Mouse (Mus musculus): ENCODE measurements at regions not wholly inside any gene's neighbourhood (a gene's known extent, or its start where the extent isn't known, plus 50 kb on each side); places are given as distances from the start of the nearest gene placed in this dataset.

- Histone ChIP-seq H3K9ac (replicated peaks) (no peak overlapping the region), H3K9me3 (replicated peaks) (no peaks in the 10 kb centered on the region), H3K4me3 (replicated peaks) (no peak overlapping the region), H3K27ac (replicated peaks) (no peak overlapping the region), H3K36me3 (no peaks in the 10 kb centered on the region), H3K27me3 (replicated peaks) (no peaks in the 10 kb centered on the region), H3K4me1 (0 out of 2 replicates have a peak, but pooled peaks cover 7% of the 10 kb centered on the region), H3K4me2 (no peak overlapping the region)
- WGBS: 89% methylated on average over 12 of the region's 12 CpGs
- no peak for ATAC-seq (ENCODE audit: low FRiP score)
Measured at GRCm38 (mm10) chr4:131549581-131549980, 288.5 kb downstream of the Ptpru start.

- Histone ChIP-seq H3K4me2 (no peak overlapping the region), H3K27me3 (replicated peaks) (no peaks in the 10 kb centered on the region), H3K4me1 (peaks cover 5% of the 10 kb centered on the region; the same call in 1 of the 2 replicates), H3K9ac (replicated peaks) (no peak overlapping the region), H3K4me3 (replicated peaks) (no peak overlapping the region), H3K27ac (replicated peaks) (no peak overlapping the region), H3K36me3 (no peaks in the 10 kb centered on the region), H3K9me3 (replicated peaks) (no peaks in the 10 kb centered on the region)
- ATAC-seq (ENCODE audit: low FRiP score): no peak
- 86% methylated on average over 5 of the region's 5 CpGs for WGBS
Measured at GRCm38 (mm10) chr4:131558513-131558912, 279.6 kb downstream of the Ptpru start.

GRCm38 (mm10) chr4:131563851-131564250 is 274.2 kb downstream of the Ptpru start:
- 66% methylated on average over 4 of the region's 4 CpGs for WGBS
- Histone ChIP-seq H3K27me3 (replicated peaks) (no peaks in the 10 kb centered on the region), H3K4me1 (peaks cover 20% of the 10 kb centered on the region), H3K27ac (replicated peaks) (no peak overlapping the region), H3K9ac (replicated peaks) (no peak overlapping the region), H3K36me3 (no peaks in the 10 kb centered on the region), H3K9me3 (replicated peaks) (no peaks in the 10 kb centered on the region), H3K4me2 (no peak overlapping the region), H3K4me3 (replicated peaks) (no peak overlapping the region)
- ATAC-seq (ENCODE audit: low FRiP score): no peak

DNA sequence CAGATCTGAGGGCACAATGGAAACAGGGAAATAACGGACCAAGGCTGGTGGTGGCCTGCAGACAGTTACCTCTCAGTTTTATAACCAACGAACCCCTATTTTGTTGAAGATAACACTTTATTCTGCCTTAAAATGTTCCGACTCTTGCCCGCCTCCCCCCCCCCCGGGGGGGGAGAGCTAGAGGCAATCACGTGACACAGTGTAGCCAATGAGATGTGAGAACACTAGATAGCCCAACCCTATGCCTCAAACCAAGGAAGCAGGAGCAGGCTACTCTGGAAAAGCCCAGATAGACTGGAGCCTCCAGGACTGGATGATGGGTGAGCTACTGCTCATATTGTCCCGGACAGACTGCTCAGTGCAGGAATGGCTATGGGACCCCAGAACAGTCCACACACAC is 272.9 kb downstream of the Ptpru start:
- Histone ChIP-seq H3K9me3 (replicated peaks) (no peaks in the 10 kb centered on the region), H3K27me3 (replicated peaks) (no peaks in the 10 kb centered on the region), H3K4me3 (replicated peaks) (no peak overlapping the region), H3K9ac (replicated peaks) (no peak overlapping the region), H3K27ac (replicated peaks) (no peak overlapping the region), H3K4me2 (no peak overlapping the region), H3K36me3 (no peaks in the 10 kb centered on the region), H3K4me1 (peaks cover 20% of the 10 kb centered on the region)
- no peak for ATAC-seq (ENCODE audit: low FRiP score)
- WGBS: 84% methylated on average over 7 of the region's 7 CpGs

DNA sequence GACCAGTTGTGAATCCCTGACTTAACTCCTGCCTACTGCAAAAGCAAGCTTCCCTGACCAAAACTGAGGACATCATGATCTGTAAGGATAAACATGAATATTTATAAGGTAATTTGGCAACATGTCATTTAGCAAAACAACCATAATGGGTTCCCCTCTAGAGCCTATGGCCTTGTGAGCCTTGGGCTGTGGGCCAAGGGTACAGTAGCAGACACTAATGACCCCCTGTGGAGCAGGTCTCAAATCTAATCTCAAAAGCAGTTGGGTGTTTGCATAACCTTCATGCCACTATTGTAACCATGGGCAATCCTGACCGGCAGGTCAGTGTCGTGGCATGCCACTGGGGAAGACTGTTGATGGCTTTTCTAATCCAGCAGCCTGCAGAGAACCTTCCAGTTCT is 270.8 kb downstream of the Ptpru start:
- Histone ChIP-seq H3K27me3 (replicated peaks) (no peaks in the 10 kb centered on the region), H3K36me3 (no peaks in the 10 kb centered on the region), H3K4me2 (no peak overlapping the region), H3K4me3 (replicated peaks) (no peak overlapping the region), H3K9me3 (replicated peaks) (no peaks in the 10 kb centered on the region), H3K27ac (replicated peaks) (no peak overlapping the region), H3K4me1 (peaks cover 20% of the 10 kb centered on the region), H3K9ac (replicated peaks) (no peak overlapping the region)
- WGBS: 55% methylated on average over 2 of the region's 2 CpGs
- ATAC-seq (ENCODE audit: low FRiP score): no peak

DNA sequence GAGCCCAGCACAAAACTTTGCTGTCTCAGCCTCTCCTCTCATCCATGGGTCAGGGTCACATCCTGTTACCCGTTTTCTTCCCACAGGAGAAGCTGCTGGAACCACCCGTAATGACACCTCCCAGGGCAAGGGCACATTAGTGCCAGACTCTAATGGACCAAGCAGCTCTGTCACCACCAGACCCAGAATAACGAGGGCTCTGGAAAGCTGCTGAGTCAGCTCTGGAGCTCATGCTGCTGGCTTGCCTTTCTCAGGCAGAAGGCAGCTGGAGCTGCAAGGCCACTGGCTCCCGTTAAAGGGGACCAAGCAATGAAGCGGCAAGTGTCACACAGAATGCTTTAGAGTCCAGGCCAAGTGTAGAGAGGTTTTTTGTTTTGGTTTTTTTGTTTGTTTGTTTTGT is 268.9 kb downstream of the Ptpru start:
- Histone ChIP-seq H3K27ac (replicated peaks) (no peak overlapping the region), H3K4me2 (no peak overlapping the region), H3K27me3 (replicated peaks) (no peaks in the 10 kb centered on the region), H3K36me3 (no peaks in the 10 kb centered on the region), H3K9me3 (replicated peaks) (no peaks in the 10 kb centered on the region), H3K4me3 (replicated peaks) (no peak overlapping the region), H3K4me1 (peaks cover 8% of the 10 kb centered on the region; the same call in 1 of the 2 replicates), H3K9ac (replicated peaks) (no peak overlapping the region)
- no peak for ATAC-seq (ENCODE audit: low FRiP score)
- 49% methylated on average over 5 of the region's 5 CpGs for WGBS

GRCm38 (mm10) chr4:131577571-131577970 is 260.5 kb downstream of the Ptpru start:
- Histone ChIP-seq H3K9ac (replicated peaks) (no peak overlapping the region), H3K27me3 (replicated peaks) (no peaks in the 10 kb centered on the region), H3K4me2 (no peak overlapping the region), H3K36me3 (no peaks in the 10 kb centered on the region), H3K4me1 (no peaks in the 10 kb centered on the region), H3K9me3 (replicated peaks) (no peaks in the 10 kb centered on the region), H3K4me3 (replicated peaks) (no peak overlapping the region), H3K27ac (replicated peaks) (no peak overlapping the region)
- WGBS: 81% methylated on average over 4 of the region's 4 CpGs
- no peak for ATAC-seq (ENCODE audit: low FRiP score)

DNA sequence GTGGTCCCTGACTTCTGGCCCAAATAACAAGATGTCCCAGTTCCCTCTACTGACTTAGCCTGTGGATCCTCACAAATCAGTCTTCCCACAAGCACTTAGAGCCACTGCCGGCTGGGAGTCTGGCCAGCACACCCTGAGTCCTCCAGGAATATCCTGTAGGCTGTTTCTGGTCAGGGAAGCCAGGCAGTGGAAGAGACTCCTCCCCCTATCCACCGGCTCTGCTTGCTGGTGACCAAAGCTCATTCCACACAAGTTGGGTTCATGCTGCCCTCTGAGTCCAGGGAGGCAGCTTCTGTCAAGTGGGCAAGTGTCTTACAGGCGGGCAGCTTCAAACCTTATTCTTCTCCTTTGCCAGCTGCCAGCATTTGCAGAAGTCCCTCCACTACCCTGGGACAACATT is 252.1 kb downstream of the Ptpru start:
- no peak overlapping the region for H3K27ac ChIP-seq (replicated peaks)
- no peak overlapping the region for H3K9ac ChIP-seq (replicated peaks)
- H3K36me3 ChIP-seq: no peaks in the 10 kb centered on the region
- no peak for ATAC-seq (ENCODE audit: low FRiP score)
- peaks cover 10% of the 10 kb centered on the region; the same call in 1 of the 2 replicates for H3K4me1 ChIP-seq
- H3K27me3 ChIP-seq (replicated peaks): no peaks in the 10 kb centered on the region
- H3K4me2 ChIP-seq: no peak overlapping the region
- no peaks in the 10 kb centered on the region for H3K9me3 ChIP-seq (replicated peaks)
- H3K4me3 ChIP-seq (replicated peaks): no peak overlapping the region
- WGBS: 73% methylated on average over 3 of the region's 3 CpGs

- H3K4me2 ChIP-seq: no peak overlapping the region
- H3K9me3 ChIP-seq (replicated peaks): no peaks in the 10 kb centered on the region
- no peak overlapping the region for H3K4me3 ChIP-seq (replicated peaks)
- no peaks in the 10 kb centered on the region for H3K27me3 ChIP-seq (replicated peaks)
- H3K27ac ChIP-seq (replicated peaks): no peak overlapping the region
- no peak overlapping the region for H3K9ac ChIP-seq (replicated peaks)
- no peaks in the 10 kb centered on the region for H3K36me3 ChIP-seq
- peaks cover 10% of the 10 kb centered on the region; the same call in 1 of the 2 replicates for H3K4me1 ChIP-seq
- WGBS: 64% methylated on average over 7 of the region's 7 CpGs
- ATAC-seq (ENCODE audit: low FRiP score): no peak
Measured at GRCm38 (mm10) chr4:131587536-131587935, 250.6 kb downstream of the Ptpru start.

- 77% methylated on average over 4 of the region's 4 CpGs for WGBS
- no peak for ATAC-seq (ENCODE audit: low FRiP score)
- no peak overlapping the region for H3K27ac ChIP-seq (replicated peaks)
- H3K9me3 ChIP-seq (replicated peaks): no peaks in the 10 kb centered on the region
- H3K4me2 ChIP-seq: no peak overlapping the region
- H3K9ac ChIP-seq (replicated peaks): no peak overlapping the region
- 0 out of 2 replicates have a peak, but pooled peaks cover under 1% of the 10 kb centered on the region for H3K4me1 ChIP-seq
- H3K36me3 ChIP-seq: no peaks in the 10 kb centered on the region
- no peak overlapping the region for H3K4me3 ChIP-seq (replicated peaks)
- no peaks in the 10 kb centered on the region for H3K27me3 ChIP-seq (replicated peaks)
Measured at GRCm38 (mm10) chr4:131590136-131590535, 248.0 kb downstream of the Ptpru start.

DNA sequence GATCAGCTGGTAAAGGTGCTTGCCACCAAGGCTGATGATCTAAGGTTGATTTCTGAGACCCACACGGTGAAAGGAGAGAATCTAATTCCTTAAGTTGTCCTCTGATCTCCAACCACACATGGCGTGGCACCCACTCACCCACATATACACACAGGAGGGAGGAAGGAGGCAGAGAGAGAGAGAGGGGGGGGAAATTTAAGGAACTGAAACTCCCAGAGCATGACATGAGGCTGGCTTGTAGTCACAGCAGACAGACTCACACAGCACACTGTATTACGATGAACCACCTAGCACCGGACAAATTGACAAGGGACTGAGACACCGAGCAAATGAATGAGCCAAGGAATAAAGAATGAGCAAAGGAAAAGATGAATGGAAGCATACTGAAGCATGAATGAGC is 246.6 kb downstream of the Ptpru start:
- 87% methylated on average over 5 of the region's 5 CpGs for WGBS
- ATAC-seq (ENCODE audit: low FRiP score): no peak
- H3K27me3 ChIP-seq (replicated peaks): no peaks in the 10 kb centered on the region
- H3K27ac ChIP-seq (replicated peaks): no peak overlapping the region
- no peak overlapping the region for H3K4me2 ChIP-seq
- no peak overlapping the region for H3K9ac ChIP-seq (replicated peaks)
- H3K9me3 ChIP-seq (replicated peaks): no peaks in the 10 kb centered on the region
- no peaks in the 10 kb centered on the region for H3K36me3 ChIP-seq
- H3K4me1 ChIP-seq: no peaks in the 10 kb centered on the region
- no peak overlapping the region for H3K4me3 ChIP-seq (replicated peaks)

- H3K4me2 ChIP-seq: no peak overlapping the region
- H3K27me3 ChIP-seq (replicated peaks): no peaks in the 10 kb centered on the region
- no peaks in the 10 kb centered on the region for H3K9me3 ChIP-seq (replicated peaks)
- 92% methylated on average over 10 of the region's 10 CpGs for WGBS
- no peak overlapping the region for H3K27ac ChIP-seq (replicated peaks)
- no peak for ATAC-seq (ENCODE audit: low FRiP score)
- no peak overlapping the region for H3K4me3 ChIP-seq (replicated peaks)
- no peaks in the 10 kb centered on the region for H3K36me3 ChIP-seq
- 0 out of 2 replicates have a peak, but pooled peaks cover 4% of the 10 kb centered on the region for H3K4me1 ChIP-seq
- no peak overlapping the region for H3K9ac ChIP-seq (replicated peaks)
Measured at GRCm38 (mm10) chr4:131597996-131598395, 240.1 kb downstream of the Ptpru start.

DNA sequence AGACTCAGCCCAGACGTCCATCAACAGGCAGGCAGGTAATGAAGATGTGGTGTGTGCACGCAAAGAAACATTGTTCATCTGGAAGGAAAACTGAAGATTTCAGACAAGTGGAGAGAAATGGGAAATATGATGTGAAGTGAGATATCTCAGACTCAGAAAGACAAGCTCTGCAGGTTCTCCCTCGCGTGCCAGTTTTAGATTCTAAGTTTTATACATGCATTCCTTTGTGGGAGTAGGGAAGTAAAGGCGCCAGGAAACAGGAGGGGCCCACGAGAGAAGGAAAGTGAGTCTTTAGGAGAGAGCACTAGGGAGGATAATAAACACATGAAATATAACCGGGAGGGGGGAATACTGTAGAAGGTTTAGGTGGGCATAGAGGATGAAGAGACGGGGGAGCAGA is 223.7 kb downstream of the Ptpru start:
- Histone ChIP-seq H3K36me3 (no peaks in the 10 kb centered on the region), H3K9me3 (replicated peaks) (no peaks in the 10 kb centered on the region)
- no peak for ATAC-seq (ENCODE audit: low FRiP score)

More for the DNA sequence above, 223.7 kb downstream of the Ptpru start:
- no peak overlapping the region for H3K4me2 ChIP-seq
- no peak overlapping the region for H3K4me3 ChIP-seq (replicated peaks)
- H3K4me1 ChIP-seq: peaks cover 8% of the 10 kb centered on the region; the same call in 1 of the 2 replicates
- no peak overlapping the region for H3K27ac ChIP-seq (replicated peaks)
- WGBS: 74% methylated on average over 8 of the region's 8 CpGs
- H3K27me3 ChIP-seq (replicated peaks): no peaks in the 10 kb centered on the region
- H3K9ac ChIP-seq (replicated peaks): no peak overlapping the region
